Mouse (Mus musculus) cortical plate, adult 2 months (tissue): Measurements from ENCODE around the gene Rpusd2.

Source experiments
- CTCF ChIP-seq: fragments of 200-500 bp; IDR thresholded peaks from 2 replicates; pipeline ENCODE4 v1.5.1; 2011; ENCODE audit warnings: mild to moderate bottlenecking, control low read depth, low read length; ENCODE audit not compliant: insufficient read depth; ENCODE audit errors: extremely low read depth
- POLR2A ChIP-seq: fragments of 200-500 bp; IDR thresholded peaks from 2 replicates; pipeline ENCODE4 v1.6.1; 2011; ENCODE audit warnings: mild to moderate bottlenecking, low read length, control low read depth; ENCODE audit not compliant: insufficient read depth; ENCODE audit errors: extremely low read depth

GRCm38 (mm10) chr2:119026951-119027350 is 7.6 kb upstream of the Rpusd2 start:
- TF ChIP-seq CTCF (no peak), POLR2A (no peak)
